ENCODE assay signal across 13 mouse cellular contexts in the genomic region with DNA sequence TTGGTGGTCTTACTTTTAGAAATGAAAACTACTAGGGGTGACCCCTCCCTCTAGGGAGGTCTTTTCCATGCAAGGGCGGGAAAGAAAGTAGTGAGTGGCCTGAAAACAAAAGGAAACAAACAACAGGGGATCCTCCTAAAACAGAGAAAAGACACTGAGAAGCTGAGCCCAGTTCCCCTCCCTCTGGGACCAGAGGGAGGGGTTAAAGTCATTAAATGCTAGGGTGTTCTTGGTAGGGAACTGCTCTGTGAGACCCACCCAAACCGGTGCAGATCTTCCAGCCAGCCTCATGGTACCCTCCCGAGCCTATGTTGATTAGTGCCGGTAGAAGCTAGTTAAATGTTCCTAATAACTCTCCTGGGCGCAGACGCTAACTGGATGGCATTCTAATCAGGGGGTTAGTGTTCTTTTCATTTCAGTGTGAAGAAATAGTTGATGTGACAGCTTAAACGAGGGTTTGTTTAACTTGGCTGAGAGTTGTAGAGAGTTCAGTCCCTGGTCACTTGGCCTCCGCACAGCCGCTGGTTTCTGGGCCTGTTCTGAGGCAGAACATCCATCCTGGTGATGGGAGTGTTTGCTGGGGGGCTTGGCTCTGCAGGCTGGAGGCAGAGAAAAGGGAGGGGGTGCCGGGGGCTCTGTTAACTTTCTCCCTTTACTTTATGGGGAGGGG. TPM values are rescaled to one million over a fixed set of nuclear protein-coding genes. Genes with fewer than 3 reads are reported as not detected.
A peak's percentile ranks its signal among the peaks of the same experiment; 100 is the strongest.
DNase-seq lines count a peak whose midpoint lies in the region; ATAC-seq lines count a peak whose summit lies in the region.
"Had no signal": no experiment of that assay in that cellular context is flagged by ENCODE, and none has a peak within 500 bp of the region (broad histone marks: within the 10 kb centered on the region; RNA-seq: fewer than 3 reads in every experiment).

No protein-coding gene starts in this region.

- H3K9me3 ChIP-seq in heart, embryonic 13.5 days: no peaks in the 10 kb centered on the region
- H3K9me3 ChIP-seq in neural tube, embryonic 13.5 days: no peaks in the 10 kb centered on the region
- H3K9me3 ChIP-seq: limb, embryonic 15.5 days had no signal

- peaks cover 29% of the 10 kb centered on the region for H3K4me1 ChIP-seq in heart, embryonic 13.5 days
- H3K4me1 ChIP-seq in neural tube, embryonic 13.5 days (replicated peaks): peaks cover 22% of the 10 kb centered on the region

- no peak for ATAC-seq in heart, embryonic 13.5 days (ENCODE audit: extremely low read depth, insufficient number of reproducible peaks, low FRiP score, low TSS enrichment)
- ATAC-seq in neural tube, embryonic 13.5 days (ENCODE audit: low read depth): peak; percentile 6; the same call in 1 of the 2 replicates

- no peak for DNase-seq in heart, postnatal 36 days
- no peak for DNase-seq in neural tube, embryonic 10.5 days (ENCODE audit: extremely low spot score, low spot score)
- DNase-seq in kidney, postnatal 14 days: peak; percentile 61
- no peak for DNase-seq in frontal cortex, postnatal 10 days (ENCODE audit: low spot score in 2 of 2)
- DNase-seq in frontal cortex, adult 2 months (ENCODE audit: extremely low spot score in 1 of 2, low spot score in 1 of 2): no peak
- no peak for DNase-seq in left cerebral cortex, adult 9 months (ENCODE audit: low spot score in 2 of 2)
- DNase-seq: adrenal gland, postnatal 10 days; cerebellum, adult 18-20 months; gastrocnemius, postnatal 10 days had no signal

- H3K4me3 ChIP-seq in heart, embryonic 13.5 days: no peak overlapping the region
- no peak overlapping the region for H3K4me3 ChIP-seq in neural tube, embryonic 13.5 days
- H3K4me3 ChIP-seq: erythroblast, embryonic 14.5 days; limb, embryonic 15.5 days had no signal

- H3K36me3 ChIP-seq in heart, embryonic 13.5 days: no peaks in the 10 kb centered on the region
- no peaks in the 10 kb centered on the region for H3K36me3 ChIP-seq in neural tube, embryonic 13.5 days
- H3K36me3 ChIP-seq: limb, embryonic 15.5 days had no signal

- peak overlapping the region; percentile 75 for H3K27ac ChIP-seq in heart, embryonic 13.5 days (replicated peaks)
- H3K27ac ChIP-seq in neural tube, embryonic 13.5 days (replicated peaks): no peak overlapping the region
- H3K27ac ChIP-seq: limb, embryonic 15.5 days had no signal

- no peaks in the 10 kb centered on the region; the same call in 1 of the 2 replicates for H3K27me3 ChIP-seq in heart, embryonic 13.5 days (replicated peaks)
- peaks cover 5% of the 10 kb centered on the region; the same call in 1 of the 2 replicates for H3K27me3 ChIP-seq in neural tube, embryonic 13.5 days
- H3K27me3 ChIP-seq: limb, embryonic 15.5 days had no signal

- H3K9ac ChIP-seq in heart, embryonic 13.5 days: no peak overlapping the region
- H3K9ac ChIP-seq in neural tube, embryonic 13.5 days: no peak overlapping the region
- H3K9ac ChIP-seq: limb, embryonic 15.5 days had no signal

- peak overlapping the region; percentile 31 for H3K4me2 ChIP-seq in heart, embryonic 13.5 days
- no peak overlapping the region for H3K4me2 ChIP-seq in neural tube, embryonic 13.5 days
- H3K4me2 ChIP-seq: limb, embryonic 15.5 days had no signal

- intact Hi-C loops in heart, postnatal 36 days (cut with DNase I): loop anchor here (5.0 kb wide), 1 partner anchor 93 kb away; no protein-coding TSS in a partner anchor

- 36% methylated on average over 10 of the region's 10 CpGs for WGBS in heart, embryonic 13.5 days
- WGBS in neural tube, embryonic 13.5 days: 12% methylated on average over 10 of the region's 10 CpGs

RNA-seq across cellular contexts. Expression of a gene that starts 7.4 kb away (rescaled TPM):
- 321 and 347 TPM in 2 replicates for polyA plus RNA-seq in heart, embryonic 13.5 days (2015; fragmentation: Nextera tagmentation; extraction: Ambion mirVana)
- total RNA-seq in heart, postnatal 36 days (2021): 10 to 100 TPM; 54.9 to 60.9 TPM
- polyA plus RNA-seq in neural tube, embryonic 13.5 days (2015; fragmentation: Nextera tagmentation; extraction: Ambion mirVana): 513 and 586 TPM in 2 replicates
- 135 and 141 TPM in 2 replicates for polyA plus RNA-seq in frontal cortex, adult 2 months (2012; rRNA removed)

RNA-seq across cellular contexts. Expression of a gene that starts 17.2 kb away (rescaled TPM):
- 68.7 and 71.0 TPM in 2 replicates for polyA plus RNA-seq in heart, embryonic 13.5 days (2015; fragmentation: Nextera tagmentation; extraction: Ambion mirVana)
- total RNA-seq in heart, postnatal 36 days (2021): 10 to 100 TPM; 30.2 to 36.2 TPM
- polyA plus RNA-seq in neural tube, embryonic 13.5 days (2015; fragmentation: Nextera tagmentation; extraction: Ambion mirVana): 113 and 116 TPM in 2 replicates
- 80.7 and 86.2 TPM in 2 replicates for polyA plus RNA-seq in frontal cortex, adult 2 months (2012; rRNA removed)
